Mouse (Mus musculus) heart, postnatal 10 days (tissue): Measurements from ENCODE around the gene Maml3. TPM values are rescaled to one million over a fixed set of nuclear protein-coding genes. Genes with fewer than 3 reads are reported as not detected.

Experiments
- DNase-seq, 2 experiments: peaks; one replicate each; pipeline ENCODE4 v3.0.0; 2021
- intact Hi-C: fragments of 180-260 bp; cut with DNase I; formaldehyde crosslinking; loops from one replicate; pipeline ENCODE4 v1.15.1; 2025
- total RNA-seq, 2 experiments: library from RNA; stranded (reverse); gene quantifications; 2 replicates each; pipeline ENCODE4 v1.2.3; 2021

Gene Maml3
- total RNA-seq, 2 experiments from 2014 or later, result 5.4 to 5.6 TPM

GRCm38 (mm10) chr3:51807981-51808870 lies 296.6 kb downstream of the Maml3 start:
- DNase-seq, result peak; percentile 20 to 25
- intact Hi-C loops, result no loop called here

GRCm38 (mm10) chr3:51805488-51806318 lies 299.2 kb downstream of the Maml3 start:
- DNase-seq, result no peak
- intact Hi-C loops, result no loop called here

- no peak for DNase-seq
- intact Hi-C loops, result no loop called here
Observed at GRCm38 (mm10) chr3:51803903-51804302, 301.0 kb downstream of the Maml3 start.

DNA sequence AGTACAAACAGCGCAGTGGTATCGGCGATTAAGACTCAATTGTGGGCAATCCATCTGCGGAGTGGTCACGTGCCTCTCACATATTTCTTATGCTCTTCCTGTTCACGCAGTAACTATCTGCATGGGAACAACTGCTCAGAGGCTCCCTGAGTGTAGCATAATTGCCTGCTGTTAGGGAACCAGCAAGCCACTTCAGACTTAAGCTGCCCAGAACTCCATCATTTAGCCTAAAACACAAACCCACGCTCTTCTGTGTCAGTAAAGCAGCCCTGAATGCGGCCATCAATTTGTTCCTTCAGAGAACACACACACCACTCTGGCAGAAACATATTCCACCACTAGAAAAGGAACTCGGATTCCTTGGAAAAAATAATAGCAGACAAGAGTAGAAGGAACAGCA lies 305.2 kb downstream of the Maml3 start:
- intact Hi-C loops, result no loop called here

GRCm38 (mm10) chr3:51796838-51797237 lies 308.0 kb downstream of the Maml3 start:
- intact Hi-C loops, result no loop called here
- peak in 1 of 2 experiments; percentile 27 for DNase-seq

More for the DNA sequence above, 305.2 kb downstream of the Maml3 start:
- DNase-seq, result no peak

DNA sequence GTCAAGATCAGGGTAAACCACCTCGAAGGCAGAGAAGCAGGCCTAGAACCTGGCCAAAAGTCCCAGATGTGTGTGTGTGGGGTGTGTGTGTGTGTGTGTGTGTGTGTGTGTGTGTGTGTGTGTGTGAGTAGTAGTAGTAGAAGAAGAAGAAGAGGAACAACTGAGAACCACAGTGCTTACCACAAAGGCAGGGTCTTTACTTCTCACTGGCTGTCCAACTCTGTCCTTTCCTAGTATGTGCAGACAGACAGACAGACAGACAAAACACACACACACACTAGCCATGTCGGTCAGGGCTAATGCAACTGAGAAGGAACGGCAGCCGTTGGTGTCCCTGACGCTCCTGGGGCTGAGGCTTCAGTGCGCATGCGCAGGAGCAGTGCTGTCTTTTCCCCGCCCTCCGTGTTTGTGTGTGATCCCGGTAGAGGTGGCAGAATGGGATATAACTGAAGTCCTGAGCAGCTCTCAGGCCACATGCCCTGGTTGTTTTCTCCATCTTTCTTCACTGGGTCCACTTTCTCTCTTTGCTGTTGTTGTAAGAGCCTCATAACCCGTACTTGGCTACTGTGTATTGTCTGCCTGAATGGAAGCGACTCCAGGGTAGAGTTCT lies 308.6 kb downstream of the Maml3 start:
- intact Hi-C loops, result no loop called here
- peak; percentile 38 to 46 for DNase-seq

DNA sequence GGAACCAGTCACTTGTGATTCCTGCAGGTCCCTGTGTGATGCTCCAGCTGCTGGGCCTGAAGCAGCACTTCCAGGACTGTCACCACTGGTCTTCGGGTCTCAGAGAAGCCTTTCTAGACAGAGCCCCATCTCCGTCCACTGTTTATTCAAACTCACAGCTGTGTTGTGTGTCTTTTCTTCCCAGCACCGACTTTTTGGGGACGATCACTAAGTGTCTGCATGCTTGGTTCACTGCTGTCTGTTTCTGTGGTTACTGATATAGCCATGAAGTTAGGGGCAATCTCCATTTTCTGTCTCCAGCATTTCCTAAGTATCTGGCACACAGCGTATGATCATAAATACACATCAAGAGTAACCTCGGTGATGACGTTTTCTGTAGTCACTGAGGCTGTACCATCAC lies 313.3 kb downstream of the Maml3 start:
- DNase-seq, result no peak
- intact Hi-C loops, result no loop called here

- DNase-seq, result no peak
- intact Hi-C loops, result loop anchor here (5.0 kb wide), 2 partner anchors 37 to 82 kb away; no protein-coding TSS in a partner anchor
Observed at GRCm38 (mm10) chr3:51789389-51789904, 315.4 kb downstream of the Maml3 start.

DNA sequence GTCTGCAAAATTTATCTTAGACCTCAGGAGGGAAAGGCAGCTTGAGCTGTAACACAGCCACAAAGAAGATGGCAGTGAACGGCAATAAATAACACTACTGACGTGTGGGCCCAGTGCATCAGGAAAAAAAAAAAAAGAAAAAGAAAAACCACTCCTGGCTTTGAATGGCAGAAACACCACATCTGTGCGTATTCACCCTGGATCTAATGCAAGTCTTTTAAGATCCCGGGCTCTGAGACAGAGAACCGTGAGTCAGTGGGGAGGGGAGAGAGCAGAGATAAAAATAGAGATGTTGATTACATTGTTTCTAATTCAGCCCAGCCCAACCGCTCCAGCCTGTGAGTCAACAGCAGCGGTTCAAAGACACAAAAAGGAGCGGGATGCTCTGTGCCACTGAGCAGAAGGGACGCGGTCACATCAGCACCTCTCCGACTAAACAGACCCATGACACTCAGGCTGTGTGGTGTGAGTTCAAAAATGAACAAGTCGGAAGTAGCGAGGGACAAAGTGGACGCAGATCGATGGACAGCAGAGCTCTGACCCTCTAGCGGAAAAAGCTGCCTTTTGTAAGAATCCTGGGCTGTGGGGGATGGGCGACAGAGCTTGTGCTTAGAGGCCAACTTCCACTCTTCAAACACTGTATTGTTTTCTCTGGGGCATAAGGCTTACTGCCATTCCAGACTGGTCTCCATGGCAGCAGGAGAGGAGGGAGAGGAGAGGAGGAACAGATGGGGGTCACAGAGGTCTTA lies 316.1 kb downstream of the Maml3 start:
- intact Hi-C loops, result loop anchor here (5.0 kb wide), 2 partner anchors 36 to 81 kb away; no protein-coding TSS in a partner anchor
- DNase-seq, result peak; percentile 70 to 74

DNA sequence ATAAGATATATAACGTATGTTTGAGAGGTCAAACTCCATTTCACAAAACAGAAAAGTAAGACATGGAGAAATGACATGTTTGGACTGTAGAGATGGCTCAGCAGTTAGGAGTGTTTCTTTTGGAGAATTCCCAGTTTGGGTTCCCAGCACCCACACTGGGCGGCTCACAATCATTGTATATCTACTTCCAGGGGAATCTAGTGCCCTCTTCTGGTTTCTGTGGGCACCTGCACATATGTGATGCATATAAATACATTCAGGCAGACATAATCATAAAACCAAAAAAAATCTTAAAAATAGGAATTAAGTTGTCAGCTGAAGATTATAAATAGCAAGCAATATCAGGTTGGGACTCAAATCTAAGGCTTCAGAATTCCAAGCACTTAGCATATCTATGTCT lies 316.9 kb downstream of the Maml3 start:
- no peak for DNase-seq
- intact Hi-C loops, result loop anchor here (5.0 kb wide), 2 partner anchors 36 to 81 kb away; no protein-coding TSS in a partner anchor

- intact Hi-C loops, result loop anchor here (5.0 kb wide), 2 partner anchors 33 to 78 kb away; no protein-coding TSS in a partner anchor
- DNase-seq, result no peak
Observed at GRCm38 (mm10) chr3:51785796-51786195, 319.1 kb downstream of the Maml3 start.

GRCm38 (mm10) chr3:51782191-51782590 lies 322.7 kb downstream of the Maml3 start:
- intact Hi-C loops, result no loop called here
- no peak for DNase-seq

DNA sequence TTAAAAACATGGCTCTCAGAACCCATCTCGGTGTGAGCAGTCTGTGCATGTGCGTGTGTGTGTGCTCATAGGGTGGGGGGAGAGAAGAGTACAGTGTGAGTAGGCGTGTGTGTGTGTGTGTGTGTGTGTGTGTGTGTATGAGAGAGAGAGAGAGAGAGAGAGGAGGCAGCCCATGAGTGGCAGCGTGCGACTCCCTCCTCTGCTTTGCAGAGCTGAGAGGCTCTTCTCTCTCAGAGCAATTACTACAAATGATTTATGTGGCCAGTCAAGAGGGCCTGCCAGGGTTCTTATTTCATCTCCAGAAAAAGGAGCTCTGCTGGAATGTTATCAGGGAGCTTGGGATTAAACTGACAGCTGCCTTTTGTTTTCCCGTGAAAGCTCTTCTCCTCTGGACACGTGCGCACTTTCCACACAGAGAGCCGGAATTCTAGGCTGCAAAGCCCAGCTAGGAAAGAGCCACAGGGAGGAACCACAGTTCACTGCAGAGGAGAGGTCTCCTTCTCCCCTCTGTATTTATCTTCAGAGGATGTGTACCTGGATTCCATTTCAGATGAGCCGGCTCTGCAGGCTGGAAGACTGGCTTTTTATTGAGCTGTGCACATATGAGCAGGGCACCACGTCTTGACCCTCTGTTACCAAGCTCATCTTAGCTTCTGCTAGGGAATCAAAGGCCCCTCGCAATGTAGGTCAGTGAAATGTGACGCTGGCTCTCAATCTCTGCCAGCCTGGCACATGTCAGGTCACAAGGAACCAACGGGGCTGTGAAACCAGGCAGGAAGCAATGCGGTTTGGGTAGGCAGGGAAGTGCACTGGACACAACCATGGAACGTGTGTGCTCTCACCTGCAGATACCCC lies 325.9 kb downstream of the Maml3 start:
- DNase-seq, result peak; percentile 43 to 53
- intact Hi-C loops, result no loop called here

DNA sequence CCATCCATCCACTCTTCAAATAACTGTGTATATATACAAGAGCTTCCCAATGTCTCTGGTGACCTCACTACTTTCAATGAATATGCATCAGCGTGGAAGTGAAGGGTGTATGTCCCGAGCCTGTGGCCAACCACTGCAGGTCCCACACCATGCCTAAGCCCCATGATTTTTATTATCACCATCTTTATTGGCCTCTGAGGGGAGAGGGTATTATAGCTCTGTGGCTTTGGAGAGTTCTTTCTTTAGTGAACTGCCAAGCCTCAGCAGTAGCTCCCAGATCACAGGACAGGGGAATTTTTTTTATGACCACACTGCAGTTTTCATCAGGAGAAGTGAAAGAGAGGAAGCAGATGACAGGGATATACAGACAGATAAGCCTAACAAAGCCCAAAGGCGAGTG lies 326.7 kb downstream of the Maml3 start:
- DNase-seq, result no peak
- intact Hi-C loops, result no loop called here

DNA sequence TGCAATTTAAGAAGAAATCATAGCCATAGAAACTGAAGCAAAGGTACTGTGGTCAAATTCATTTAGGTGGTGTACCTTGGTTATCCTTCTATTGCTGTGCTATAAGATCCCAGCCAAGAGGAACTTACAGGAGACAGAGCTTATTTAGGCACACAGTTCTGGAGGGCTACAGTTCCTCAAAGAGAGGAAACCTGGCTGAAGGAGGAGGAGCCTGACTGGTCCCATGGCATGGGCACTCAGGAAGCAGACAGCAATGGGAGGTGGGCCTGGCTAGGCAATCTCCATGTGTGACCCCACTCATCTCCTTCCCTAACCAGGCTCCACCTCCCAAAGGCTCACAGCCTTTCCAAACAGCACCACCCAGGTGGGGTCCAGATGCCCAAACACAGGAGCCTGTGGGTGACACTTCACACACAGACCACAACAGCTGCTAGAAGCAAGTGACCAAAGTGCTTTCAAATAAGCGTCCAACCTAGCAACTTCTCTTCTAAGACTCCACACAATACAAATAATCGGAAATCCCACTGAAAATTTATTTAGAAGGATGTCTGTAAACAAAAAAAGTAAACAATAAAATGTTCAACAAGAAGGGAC lies 328.8 kb downstream of the Maml3 start:
- intact Hi-C loops, result no loop called here
- no peak for DNase-seq

- no peak for DNase-seq
- intact Hi-C loops, result no loop called here
Observed at GRCm38 (mm10) chr3:51773587-51773986, 331.3 kb downstream of the Maml3 start.

DNA sequence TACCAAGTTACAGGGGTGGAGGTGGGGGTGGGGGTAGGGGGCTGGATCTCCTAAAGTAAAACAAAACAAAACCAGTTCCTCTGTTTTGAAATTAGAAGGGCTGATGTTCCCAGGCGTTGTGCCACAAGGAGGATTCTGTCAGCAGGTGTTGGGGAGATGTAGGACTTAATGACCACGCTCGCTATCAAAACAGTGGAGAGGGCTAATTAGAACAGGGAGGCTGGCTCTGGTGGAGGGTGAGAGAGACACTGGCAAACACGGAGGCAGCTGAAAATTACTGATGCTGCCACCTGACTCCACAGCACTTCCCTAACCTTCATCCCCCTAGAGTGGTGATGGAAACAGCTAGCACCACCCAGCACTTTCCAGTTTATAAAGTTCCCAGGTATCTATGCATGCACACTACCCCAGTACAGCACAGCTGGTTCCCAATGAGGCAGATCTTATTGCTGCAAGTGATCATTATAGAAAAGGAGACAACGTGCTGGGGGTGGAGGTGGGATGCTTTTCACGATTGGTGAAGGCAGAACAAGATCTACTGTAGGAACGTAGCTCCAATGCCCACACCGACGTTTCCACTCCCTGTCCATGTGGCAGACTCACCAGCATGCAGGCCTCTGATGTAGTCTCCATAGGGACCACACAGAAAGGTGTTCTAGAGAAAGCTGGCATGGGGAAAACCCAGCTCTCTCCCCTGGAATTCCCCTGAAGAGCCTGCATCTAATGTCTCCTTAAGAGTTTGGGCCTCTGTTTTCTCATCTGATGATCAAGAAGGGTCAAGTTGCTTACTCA lies 332.8 kb downstream of the Maml3 start:
- no peak for DNase-seq
- intact Hi-C loops, result no loop called here

GRCm38 (mm10) chr3:51769196-51769595 lies 335.7 kb downstream of the Maml3 start:
- intact Hi-C loops, result no loop called here
- DNase-seq, result peak in 1 of 2 experiments; percentile 34
